Mouse (Mus musculus) heart, embryonic 10.5 days (tissue): ENCODE measurements around the gene Zfhx3. TPM values are rescaled to one million over a fixed set of nuclear protein-coding genes. Genes with fewer than 3 reads are reported as not detected.

ENCODE experiments used
- DNase-seq: peaks from one replicate; pipeline ENCODE4 v3.0.0-alpha.2; 2017; ENCODE audit warnings: low spot score
- H3K27ac ChIP-seq: fragments of 300-500 bp; sonication (generic); 2 replicates; pipeline ENCODE4 v1.5.1; 2016; ENCODE audit warnings: mild to moderate bottlenecking
- H3K27me3 ChIP-seq: fragments of 300-500 bp; sonication (generic); 2 replicates; pipeline ENCODE4 v1.6.1; 2016; ENCODE audit warnings: mild to moderate bottlenecking; ENCODE audit not compliant: poor library complexity, insufficient read depth, severe bottlenecking
- H3K36me3 ChIP-seq: fragments of 300-500 bp; sonication (generic); 2 replicates; pipeline ENCODE4 v1.6.1; 2016; ENCODE audit warnings: mild to moderate bottlenecking, moderate library complexity
- H3K4me1 ChIP-seq: fragments of 300-500 bp; sonication (generic); 2 replicates; pipeline ENCODE4 v1.6.1; 2016; ENCODE audit warnings: mild to moderate bottlenecking
- H3K4me3 ChIP-seq: fragments of 300-500 bp; sonication (generic); 2 replicates; pipeline ENCODE4 v1.5.1; 2016; ENCODE audit warnings: mild to moderate bottlenecking, moderate library complexity
- H3K9me3 ChIP-seq: fragments of 300-500 bp; sonication (generic); 2 replicates; pipeline ENCODE4 v1.6.1; 2016; ENCODE audit warnings: mild to moderate bottlenecking, moderate library complexity
- WGBS: fragments of 180-500 bp; shearing (Covaris S2); methylation state at CpG from one replicate; pipeline ENCODE4 v1.1.7; 2016; 5-methylcytosine and 5-hydroxymethylcytosine counted together
- polyA plus RNA-seq: library from polyadenylated mRNA; unstranded; fragments of >200 nt; fragmentation: Nextera tagmentation; extraction: Ambion mirVana; gene quantifications from 2 replicates; pipeline ENCODE4 v1.2.1, GENCODE M21; 2016

Zfhx3 gene
- polyA plus RNA-seq, 1 experiment from 2014 or later: 9.7 TPM

- no peak overlapping the region for H3K27ac ChIP-seq
- H3K4me1 ChIP-seq: peaks cover 44% of the 10 kb centered on the region
- no peaks in the 10 kb centered on the region for H3K36me3 ChIP-seq
- WGBS: 6% methylated on average over 5 of the region's 5 CpGs
- DNase-seq: no peak
- no peak overlapping the region for H3K4me3 ChIP-seq
- no peaks in the 10 kb centered on the region for H3K9me3 ChIP-seq
- peaks cover 73% of the 10 kb centered on the region for H3K27me3 ChIP-seq
Observed at GRCm38 (mm10) chr8:108698101-108698660, 755.7 kb downstream of the Zfhx3 start.

- Histone ChIP-seq H3K4me1 (peaks cover 42% of the 10 kb centered on the region), H3K27me3 (peaks cover 65% of the 10 kb centered on the region), H3K9me3 (no peaks in the 10 kb centered on the region), H3K36me3 (no peaks in the 10 kb centered on the region), H3K27ac (no peak overlapping the region), H3K4me3 (peak overlapping the region; percentile 48)
- WGBS: 7% methylated on average over 3 of the region's 3 CpGs
- DNase-seq: no peak
Observed at GRCm38 (mm10) chr8:108699011-108699410, 756.6 kb downstream of the Zfhx3 start.

- Histone ChIP-seq H3K27me3 (peaks cover 58% of the 10 kb centered on the region), H3K4me3 (peak overlapping the region; percentile 48), H3K27ac (0 out of 2 replicates have a peak overlapping the region, but pooled peaks have one; percentile 1), H3K36me3 (no peaks in the 10 kb centered on the region), H3K4me1 (peaks cover 41% of the 10 kb centered on the region), H3K9me3 (no peaks in the 10 kb centered on the region)
- WGBS: 1% methylated on average over 23 of the region's 23 CpGs
- no peak for DNase-seq
Observed at GRCm38 (mm10) chr8:108699454-108700345, 757.3 kb downstream of the Zfhx3 start.

GRCm38 (mm10) chr8:108701381-108702175 lies 759.1 kb downstream of the Zfhx3 start:
- Histone ChIP-seq H3K27me3 (peaks cover 40% of the 10 kb centered on the region), H3K27ac (no peak overlapping the region), H3K4me3 (no peak overlapping the region), H3K36me3 (no peaks in the 10 kb centered on the region), H3K4me1 (peaks cover 26% of the 10 kb centered on the region), H3K9me3 (no peaks in the 10 kb centered on the region)
- no peak for DNase-seq
- 26% methylated on average over 7 of the region's 7 CpGs for WGBS

- Histone ChIP-seq H3K4me3 (no peak overlapping the region), H3K27me3 (peaks cover 36% of the 10 kb centered on the region), H3K27ac (no peak overlapping the region), H3K4me1 (peaks cover 29% of the 10 kb centered on the region), H3K9me3 (no peaks in the 10 kb centered on the region), H3K36me3 (no peaks in the 10 kb centered on the region)
- no peak for DNase-seq
- 0% methylated on average over 1 of the region's 1 CpGs for WGBS
Observed at GRCm38 (mm10) chr8:108702201-108702600, 759.8 kb downstream of the Zfhx3 start.

GRCm38 (mm10) chr8:108705751-108706150 lies 763.3 kb downstream of the Zfhx3 start:
- WGBS: 68% methylated on average over 2 of the region's 2 CpGs
- H3K4me3 ChIP-seq: peak overlapping the region; percentile 97
- peaks cover 35% of the 10 kb centered on the region for H3K4me1 ChIP-seq

GRCm38 (mm10) chr8:108706491-108706847 lies 764.0 kb downstream of the Zfhx3 start:
- H3K27ac ChIP-seq: no peak overlapping the region
- DNase-seq: no peak
- no peaks in the 10 kb centered on the region for H3K9me3 ChIP-seq
- peaks cover 42% of the 10 kb centered on the region for H3K4me1 ChIP-seq
- no peaks in the 10 kb centered on the region for H3K36me3 ChIP-seq
- no peak overlapping the region for H3K4me3 ChIP-seq
- 60% methylated on average over 3 of the region's 3 CpGs for WGBS
- peaks cover 3% of the 10 kb centered on the region; the same call in 1 of the 2 replicates for H3K27me3 ChIP-seq

More at GRCm38 (mm10) chr8:108705751-108706150, 763.3 kb downstream of the Zfhx3 start:
- Histone ChIP-seq H3K9me3 (no peaks in the 10 kb centered on the region), H3K36me3 (no peaks in the 10 kb centered on the region), H3K27me3 (peaks cover 4% of the 10 kb centered on the region; the same call in 1 of the 2 replicates), H3K27ac (no peak overlapping the region)
- DNase-seq: no peak

GRCm38 (mm10) chr8:108706848-108707541 lies 764.6 kb downstream of the Zfhx3 start:
- H3K27ac ChIP-seq: peak overlapping the region; percentile 59
- DNase-seq: no peak
- H3K9me3 ChIP-seq: no peaks in the 10 kb centered on the region
- no peaks in the 10 kb centered on the region for H3K36me3 ChIP-seq
- 53% methylated on average over 6 of the region's 6 CpGs for WGBS
- H3K27me3 ChIP-seq: no peaks in the 10 kb centered on the region
- H3K4me3 ChIP-seq: no peak overlapping the region
- peaks cover 48% of the 10 kb centered on the region for H3K4me1 ChIP-seq

GRCm38 (mm10) chr8:108707576-108708281 lies 765.3 kb downstream of the Zfhx3 start:
- Histone ChIP-seq H3K9me3 (no peaks in the 10 kb centered on the region), H3K4me3 (no peak overlapping the region), H3K27me3 (no peaks in the 10 kb centered on the region), H3K36me3 (no peaks in the 10 kb centered on the region), H3K27ac (peak overlapping the region; percentile 59), H3K4me1 (peaks cover 55% of the 10 kb centered on the region)
- no peak for DNase-seq
- 32% methylated on average over 5 of the region's 5 CpGs for WGBS

GRCm38 (mm10) chr8:108708833-108709387 lies 766.5 kb downstream of the Zfhx3 start:
- Histone ChIP-seq H3K9me3 (no peaks in the 10 kb centered on the region), H3K27me3 (no peaks in the 10 kb centered on the region), H3K27ac (peak overlapping the region; percentile 77), H3K4me1 (peaks cover 67% of the 10 kb centered on the region), H3K4me3 (peak overlapping the region; percentile 19; the same call in 1 of the 2 replicates), H3K36me3 (no peaks in the 10 kb centered on the region)
- no peak for DNase-seq
- 23% methylated on average over 8 of the region's 8 CpGs for WGBS

- Histone ChIP-seq H3K27me3 (no peaks in the 10 kb centered on the region), H3K4me3 (peak overlapping the region; percentile 19; the same call in 1 of the 2 replicates), H3K9me3 (no peaks in the 10 kb centered on the region), H3K4me1 (peaks cover 72% of the 10 kb centered on the region), H3K27ac (peak overlapping the region; percentile 77), H3K36me3 (no peaks in the 10 kb centered on the region)
- WGBS: 54% methylated on average over 2 of the region's 2 CpGs
- no peak for DNase-seq
Observed at GRCm38 (mm10) chr8:108709441-108709840, 767.0 kb downstream of the Zfhx3 start.
